Mouse (Mus musculus) megakaryocyte, embryonic 14.5 days (primary cell): ENCODE results near the gene Fli1. TPM values are rescaled to one million over a fixed set of nuclear protein-coding genes. Genes with fewer than 3 reads are reported as not detected.
A peak's percentile ranks its signal among the peaks of the same experiment; 100 is the strongest.

Experiments
- H3K27me3 ChIP-seq: replicated peaks from 2 replicates; pipeline ENCODE3; 2012; ENCODE audit warnings: inconsistent platforms
- H3K36me3 ChIP-seq: replicated peaks from 2 replicates; pipeline ENCODE3; 2012; ENCODE audit warnings: low read length, inconsistent platforms, mixed read lengths
- H3K4me1 ChIP-seq: 2 replicates; pipeline ENCODE4 v1.6.1; 2012; ENCODE audit warnings: inconsistent platforms
- H3K4me3 ChIP-seq: replicated peaks from 2 replicates; pipeline ENCODE3; 2012; ENCODE audit warnings: moderate library complexity, mild to moderate bottlenecking, inconsistent platforms
- H3K9me3 ChIP-seq: 2 replicates; pipeline ENCODE4 v1.6.1; 2012; ENCODE audit warnings: inconsistent platforms
- FLI1 ChIP-seq: IDR thresholded peaks from 2 replicates; pipeline ENCODE4 v1.6.1; 2012; ENCODE audit warnings: low read length, inconsistent platforms, mixed read lengths
- GATA1 ChIP-seq: IDR thresholded peaks from 3 replicates; pipeline ENCODE4 v1.6.1; 2012; ENCODE audit warnings: mixed read lengths, low read length, inconsistent platforms, borderline replicate concordance
- polyA plus RNA-seq: library from polyadenylated mRNA; stranded (reverse); fragments of >175 nt; gene quantifications from 2 replicates; pipeline ENCODE4 v1.2.3, GENCODE M21; 2012; ENCODE audit warnings: low replicate concordance; ENCODE audit not compliant: insufficient read depth

Gene Fli1
- polyA plus RNA-seq, 1 experiment, result 61.7 TPM

GRCm38 (mm10) chr9:32444453-32445201 is 98.0 kb downstream of the Fli1 start:
- H3K4me1 ChIP-seq, result peaks cover 93% of the 10 kb centered on the region
- no peak overlapping the region for H3K4me3 ChIP-seq
- H3K27me3 ChIP-seq, result no peaks in the 10 kb centered on the region
- peaks cover 98% of the 10 kb centered on the region for H3K36me3 ChIP-seq
- no peaks in the 10 kb centered on the region for H3K9me3 ChIP-seq
- TF ChIP-seq GATA1 (no peak), FLI1 (no peak)

- Histone ChIP-seq H3K9me3 (no peaks in the 10 kb centered on the region), H3K27me3 (no peaks in the 10 kb centered on the region), H3K36me3 (peaks cover 98% of the 10 kb centered on the region), H3K4me3 (no peak overlapping the region), H3K4me1 (peaks cover 85% of the 10 kb centered on the region)
- no peak for TF ChIP-seq FLI1
- no peak for TF ChIP-seq GATA1
Observed at GRCm38 (mm10) chr9:32443817-32444216, 98.8 kb downstream of the Fli1 start.

GRCm38 (mm10) chr9:32443115-32443514 is 99.5 kb downstream of the Fli1 start:
- H3K9me3 ChIP-seq, result no peaks in the 10 kb centered on the region
- H3K4me1 ChIP-seq, result peaks cover 78% of the 10 kb centered on the region
- H3K36me3 ChIP-seq, result peaks cover 98% of the 10 kb centered on the region
- no peaks in the 10 kb centered on the region for H3K27me3 ChIP-seq
- TF ChIP-seq GATA1, result no peak
- no peak for TF ChIP-seq FLI1
- peak overlapping the region; percentile 2 for H3K4me3 ChIP-seq

DNA sequence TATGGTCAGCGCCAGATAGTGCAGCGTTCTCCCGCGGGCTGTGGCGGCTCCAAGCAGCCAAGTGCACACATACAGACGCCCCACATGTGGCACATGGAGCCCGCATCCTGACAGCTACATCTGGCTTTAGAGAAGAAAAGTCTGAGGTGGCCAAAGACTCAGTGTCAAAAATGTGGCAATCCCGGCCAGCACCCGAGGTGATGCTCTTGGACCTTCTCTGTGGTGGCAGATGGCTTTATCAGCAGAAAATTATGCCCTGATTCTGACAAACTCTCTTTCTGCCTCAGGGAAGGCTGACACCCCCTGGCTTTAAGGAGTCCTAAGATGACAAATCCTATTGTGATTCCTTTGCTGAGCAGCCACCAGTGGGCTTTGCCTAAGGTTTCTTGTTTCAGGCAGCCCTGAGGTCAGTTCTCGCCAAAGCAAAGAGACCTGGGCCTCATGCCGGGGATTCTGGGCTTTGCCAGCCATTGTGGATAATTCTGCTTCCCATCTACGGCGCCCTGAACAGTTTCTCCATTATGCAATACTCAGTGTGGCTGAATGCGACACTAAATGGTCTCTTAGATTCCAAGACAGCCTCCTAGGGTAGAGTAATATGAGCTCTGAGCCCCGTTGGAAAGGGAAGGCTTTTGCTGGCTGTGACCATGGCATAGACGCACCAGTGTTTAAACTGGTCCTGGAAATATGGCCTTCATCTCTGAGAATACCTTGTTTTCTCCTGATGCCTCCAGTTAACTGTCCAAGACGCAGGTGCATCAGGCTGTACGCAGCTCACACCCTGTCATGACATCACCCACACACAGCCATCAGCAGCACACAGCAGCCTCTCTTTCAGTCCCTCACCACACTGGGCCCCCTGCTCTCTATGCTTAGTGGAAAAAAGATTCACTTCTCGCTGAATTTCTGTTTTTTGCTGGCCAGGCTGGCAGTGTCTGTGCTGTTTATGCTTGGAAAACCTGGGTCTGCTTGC is 108.1 kb downstream of the Fli1 start:
- Histone ChIP-seq H3K27me3 (no peaks in the 10 kb centered on the region), H3K4me3 (no peak overlapping the region), H3K4me1 (peaks cover 56% of the 10 kb centered on the region), H3K36me3 (peaks cover 100% of the 10 kb centered on the region), H3K9me3 (no peaks in the 10 kb centered on the region)
- TF ChIP-seq GATA1 (no peak), FLI1 (no peak)

DNA sequence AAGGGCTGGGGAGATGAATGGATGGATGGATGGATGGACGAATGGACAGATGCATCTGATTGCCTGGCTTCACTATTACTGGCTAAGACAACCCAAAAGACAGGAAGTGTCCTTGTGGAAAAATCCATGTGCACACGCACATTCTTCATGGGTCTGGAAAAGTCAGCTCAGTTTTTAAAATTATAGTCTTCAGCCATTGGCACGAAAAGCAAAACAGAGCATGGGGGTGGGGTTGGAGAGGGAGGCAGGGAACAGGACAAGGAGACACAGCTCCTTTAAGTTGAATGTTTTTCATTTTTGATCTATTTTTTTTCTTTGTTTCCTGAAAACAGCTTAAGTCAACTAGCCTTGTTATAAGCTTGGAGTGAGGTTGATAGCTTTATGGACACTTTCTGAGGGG is 111.6 kb downstream of the Fli1 start:
- Histone ChIP-seq H3K36me3 (peaks cover 100% of the 10 kb centered on the region), H3K9me3 (no peaks in the 10 kb centered on the region)
- TF ChIP-seq FLI1 (no peak), GATA1 (no peak)

GRCm38 (mm10) chr9:32425321-32425720 is 117.3 kb downstream of the Fli1 start:
- no peak overlapping the region for H3K4me3 ChIP-seq
- H3K27me3 ChIP-seq, result no peaks in the 10 kb centered on the region
- peaks cover 99% of the 10 kb centered on the region for H3K36me3 ChIP-seq
- TF ChIP-seq FLI1 (no peak), GATA1 (no peak)
- H3K9me3 ChIP-seq, result no peaks in the 10 kb centered on the region
- H3K4me1 ChIP-seq, result peaks cover 34% of the 10 kb centered on the region

More for the DNA sequence above, 111.6 kb downstream of the Fli1 start:
- H3K27me3 ChIP-seq, result no peaks in the 10 kb centered on the region
- H3K4me1 ChIP-seq, result peaks cover 60% of the 10 kb centered on the region
- no peak overlapping the region for H3K4me3 ChIP-seq

DNA sequence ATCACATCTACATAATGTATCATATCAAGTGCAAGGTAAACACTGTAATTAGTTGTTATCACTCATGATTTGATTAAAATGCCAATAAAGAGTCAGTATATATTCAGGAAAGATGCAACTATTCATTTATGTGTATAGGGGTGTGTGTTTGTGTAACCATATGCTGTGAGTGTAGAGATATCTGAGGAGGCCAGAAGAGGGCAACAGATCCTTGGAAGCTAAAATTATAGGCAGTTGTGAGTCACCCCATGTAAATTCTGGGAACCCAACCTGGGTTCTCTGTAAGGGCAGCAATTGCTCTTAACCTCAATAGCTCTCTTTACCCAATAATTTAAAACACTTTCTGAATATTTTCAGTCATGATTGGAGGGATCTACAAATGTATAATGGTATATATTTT is 122.0 kb downstream of the Fli1 start:
- Histone ChIP-seq H3K9me3 (no peaks in the 10 kb centered on the region), H3K4me3 (no peak overlapping the region), H3K27me3 (no peaks in the 10 kb centered on the region), H3K4me1 (peaks cover 52% of the 10 kb centered on the region), H3K36me3 (peaks cover 89% of the 10 kb centered on the region)
- TF ChIP-seq GATA1 (no peak), FLI1 (no peak)

DNA sequence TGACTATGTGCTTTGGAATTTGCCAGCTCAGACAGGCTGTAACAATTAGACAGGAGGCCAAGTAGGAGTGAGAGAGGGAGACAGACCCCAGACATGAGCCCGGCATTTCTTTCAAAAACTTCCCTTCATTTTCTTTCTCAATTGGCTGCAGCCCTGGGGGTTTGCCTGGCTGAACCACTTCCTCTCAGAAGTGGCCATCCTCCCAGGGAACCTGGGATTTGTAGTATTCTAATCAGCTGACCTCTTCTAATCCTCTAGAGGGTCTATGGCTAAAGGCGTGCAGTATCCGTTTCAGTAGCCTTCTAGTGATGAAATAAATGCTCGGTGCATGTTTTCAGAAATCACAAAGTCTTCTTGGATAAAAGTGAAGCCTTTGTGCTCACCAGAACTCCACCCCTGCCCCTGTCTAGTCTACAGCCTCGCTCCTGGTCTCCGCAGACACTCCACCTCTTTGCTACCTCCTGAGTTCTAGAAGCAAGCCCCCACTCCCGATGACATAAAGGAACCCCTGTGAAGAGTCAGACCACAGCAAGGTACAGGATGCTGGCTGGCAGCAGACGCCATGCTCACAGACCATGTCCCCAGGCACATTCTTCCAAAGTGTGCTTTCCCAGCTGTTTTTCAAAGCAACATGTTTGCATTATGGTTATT is 125.1 kb downstream of the Fli1 start:
- H3K4me1 ChIP-seq, result peaks cover 44% of the 10 kb centered on the region
- TF ChIP-seq FLI1, result no peak
- TF ChIP-seq GATA1, result no peak

GRCm38 (mm10) chr9:32415952-32416351 is 126.7 kb downstream of the Fli1 start:
- H3K9me3 ChIP-seq, result no peaks in the 10 kb centered on the region
- peaks cover 50% of the 10 kb centered on the region for H3K4me1 ChIP-seq

More for the DNA sequence above, 125.1 kb downstream of the Fli1 start:
- H3K27me3 ChIP-seq, result no peaks in the 10 kb centered on the region
- H3K9me3 ChIP-seq, result no peaks in the 10 kb centered on the region
- no peak overlapping the region for H3K4me3 ChIP-seq
- H3K36me3 ChIP-seq, result peaks cover 64% of the 10 kb centered on the region

More at GRCm38 (mm10) chr9:32415952-32416351, 126.7 kb downstream of the Fli1 start:
- Histone ChIP-seq H3K27me3 (no peaks in the 10 kb centered on the region), H3K4me3 (no peak overlapping the region), H3K36me3 (peaks cover 48% of the 10 kb centered on the region)
- TF ChIP-seq FLI1 (no peak), GATA1 (no peak)
